Mouse (Mus musculus) adrenal gland, postnatal 14 days (tissue): ENCODE measurements around the gene Grn. TPM values are rescaled to one million over a fixed set of nuclear protein-coding genes. Genes with fewer than 3 reads are reported as not detected.

ENCODE experiments used
- DNase-seq: peaks from one replicate; pipeline ENCODE4 v3.0.0; 2021; ENCODE audit warnings: mixed read lengths
- microRNA-seq, 2 experiments: library from miRNA; unstranded; fragments of <30 nt; microRNA quantifications; one replicate each; pipeline ENCODE4 v1.2.0; 2021
- total RNA-seq: library from RNA; stranded (reverse); gene quantifications from 2 replicates; pipeline ENCODE4 v1.2.3, GENCODE M21; 2021

Grn gene
- total RNA-seq, 1 experiment from 2014 or later: 180 TPM

DNA sequence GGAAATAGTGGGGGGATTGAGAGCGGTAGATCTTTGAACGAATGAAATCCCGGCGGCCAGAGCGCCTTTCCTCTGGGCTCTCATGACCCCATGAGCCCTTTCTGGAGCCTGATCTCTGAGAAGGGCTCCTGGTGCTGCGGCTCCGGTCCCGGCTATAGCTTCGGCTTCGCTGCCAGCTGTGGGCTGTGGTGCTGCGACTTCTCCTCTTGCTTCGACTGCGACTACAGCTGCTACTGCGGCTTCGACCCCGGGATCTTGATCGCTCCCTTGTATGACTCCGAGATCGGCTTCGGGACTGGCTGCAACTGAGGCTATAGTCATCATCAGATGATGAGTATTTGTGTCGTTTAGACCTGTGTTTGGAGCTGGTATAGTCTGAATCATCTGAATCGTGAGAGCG, 49.5 kb downstream of the Grn start:
- DNase-seq: no peak

DNA sequence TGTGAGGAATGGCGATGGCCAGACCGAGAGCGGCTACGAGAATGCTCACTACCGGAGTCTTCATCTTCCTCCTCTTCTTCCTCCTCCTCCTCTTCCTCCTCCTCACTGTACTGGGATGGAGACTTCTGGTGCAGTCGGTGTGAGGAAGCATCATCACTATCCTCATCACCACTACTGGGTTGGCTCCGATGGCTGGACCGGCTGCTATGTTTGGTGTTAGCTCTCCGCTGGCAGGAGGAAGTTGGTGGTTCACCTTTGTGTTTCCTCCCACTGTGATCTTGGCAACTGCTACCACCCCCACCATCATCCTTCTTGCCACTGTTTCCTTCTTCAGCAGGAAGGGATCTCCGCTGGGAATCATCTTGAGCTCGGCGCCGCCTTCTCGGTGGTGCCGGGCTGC, 50.0 kb downstream of the Grn start:
- DNase-seq: no peak

DNA sequence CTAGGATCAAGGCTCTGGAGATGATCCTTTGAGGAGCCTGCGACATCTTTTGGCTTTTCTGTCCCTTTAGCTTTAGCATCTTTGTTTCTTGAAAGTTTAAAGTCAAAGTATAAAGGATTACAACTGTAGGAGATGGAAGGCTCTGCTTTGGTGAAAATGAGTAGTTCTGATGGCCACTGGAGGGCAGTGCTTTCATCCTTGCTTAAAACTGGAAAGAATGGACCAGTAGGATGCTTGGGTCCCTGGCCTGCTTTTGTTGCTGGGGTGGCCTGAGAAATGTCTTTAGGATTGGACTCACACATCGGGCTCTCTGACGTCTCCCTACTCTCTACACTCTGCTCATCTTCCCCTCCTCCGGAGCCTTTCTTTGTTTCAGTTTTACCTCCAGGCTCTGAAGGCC, 50.8 kb downstream of the Grn start:
- DNase-seq: no peak

DNA sequence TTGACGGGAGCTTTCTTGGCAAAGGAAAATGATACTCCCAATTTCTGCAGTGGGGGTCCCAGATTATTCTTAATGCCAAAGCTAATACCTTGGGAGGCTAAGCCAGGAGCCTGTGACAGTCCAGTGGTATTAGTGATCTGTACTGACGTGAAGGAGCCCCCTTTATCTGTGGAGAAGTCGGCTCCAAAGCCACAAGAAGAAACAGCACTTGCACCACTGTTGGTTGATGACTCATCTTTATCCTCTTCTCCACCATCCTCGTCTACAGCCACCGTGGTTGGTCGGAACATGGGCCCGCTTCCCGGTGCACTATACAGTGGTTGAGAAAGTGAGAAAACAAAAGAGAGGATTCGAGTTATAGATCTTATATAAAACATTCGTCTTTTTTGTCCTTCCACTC, 51.7 kb downstream of the Grn start:
- no peak for DNase-seq

Small RNA genes within 50 kb of the gene (microRNA-seq; reads per million reads assigned to microRNA genes)
- gene Mir6930: 0 to 0.85 reads per million in 2 experiments

Other genes starting within 250 kb of the Grn start
- 78.7 and 81.0 TPM in 2 replicates for gene Lsm12, start 245.0 kb upstream of the Grn start, total RNA-seq
- gene G6pc3, start 240.7 kb upstream of the Grn start, total RNA-seq: 82.8 and 83.7 TPM in 2 replicates
- 81.1 and 83.7 TPM in 2 replicates for gene Hdac5, start 200.1 kb upstream of the Grn start, total RNA-seq
- 1.7 and 2.3 TPM in 2 replicates for gene BC030867, start 181.4 kb upstream of the Grn start, total RNA-seq
- 0.11 and 0.19 TPM in 2 replicates for gene Asb16, start 161.6 kb upstream of the Grn start, total RNA-seq
- gene Tmub2, start 145.4 kb upstream of the Grn start, total RNA-seq: 40.1 and 40.4 TPM in 2 replicates
- 47.9 and 53.4 TPM in 2 replicates for gene Atxn7l3, start 133.7 kb upstream of the Grn start, total RNA-seq
- gene Ubtf, start 110.6 kb upstream of the Grn start, total RNA-seq: 102 and 106 TPM in 2 replicates
- gene Slc4a1, start 64.1 kb upstream of the Grn start, total RNA-seq: 17.5 and 72.4 TPM in 2 replicates
- 31.3 and 31.6 TPM in 2 replicates for gene Rundc3a, start 36.9 kb upstream of the Grn start, total RNA-seq
- 373 and 415 TPM in 2 replicates for gene Slc25a39, start 22.4 kb upstream of the Grn start, total RNA-seq
- 8.2 and 9.6 TPM in 2 replicates for gene Fam171a2, start 17.4 kb downstream of the Grn start, total RNA-seq
- 4.6 and 7.4 TPM in 2 replicates for gene Itga2b, start 39.8 kb downstream of the Grn start, total RNA-seq
- gene Gpatch8, start 126.1 kb downstream of the Grn start, total RNA-seq: 29.7 and 29.9 TPM in 2 replicates
- gene Gm11627, start 149.1 kb downstream of the Grn start, total RNA-seq: 0.44 and 0.60 TPM in 2 replicates
- gene Fzd2, start 174.1 kb downstream of the Grn start, total RNA-seq: 4.0 and 4.4 TPM in 2 replicates
- not detected in 2 replicates for gene Meioc, start 233.4 kb downstream of the Grn start, total RNA-seq